Mouse (Mus musculus) hindbrain, embryonic 11.5 days (tissue): Measurements from ENCODE around the gene Gnai2. TPM values are rescaled to one million over a fixed set of nuclear protein-coding genes. Genes with fewer than 3 reads are reported as not detected.
A peak's percentile ranks its signal among the peaks of the same experiment; 100 is the strongest.

Experiments
- ATAC-seq: fragments of 200-750 bp; cut with Nextera tagmentation; 2 replicates; pipeline ENCODE4 v1.8.0; 2017; ENCODE audit warnings: mild to moderate bottlenecking, moderate TSS enrichment, moderate library complexity; ENCODE audit not compliant: low FRiP score
- DNase-seq: peaks from one replicate; pipeline ENCODE4 v3.0.0-alpha.2; 2015; ENCODE audit warnings: low spot score
- H3K27ac ChIP-seq: fragments of 300-500 bp; sonication (generic); 2 replicates; pipeline ENCODE4 v1.5.1; 2014; ENCODE audit warnings: mild to moderate bottlenecking, low read depth, low read length
- H3K27me3 ChIP-seq: fragments of 300-500 bp; sonication (generic); 2 replicates; pipeline ENCODE4 v1.6.1; 2014; ENCODE audit warnings: mild to moderate bottlenecking, low read length, moderate library complexity, mixed read lengths; ENCODE audit not compliant: control insufficient read depth, insufficient read depth
- H3K36me3 ChIP-seq: fragments of 300-500 bp; sonication (generic); 2 replicates; pipeline ENCODE4 v1.6.1; 2014; ENCODE audit warnings: mild to moderate bottlenecking, low read length, moderate library complexity, mixed read lengths; ENCODE audit not compliant: control insufficient read depth, insufficient read depth
- H3K4me1 ChIP-seq: fragments of 300-500 bp; sonication (generic); replicated peaks from 2 replicates; pipeline ENCODE4 v1.6.1; 2014; ENCODE audit warnings: low read length, mixed read lengths; ENCODE audit not compliant: control insufficient read depth, insufficient read depth
- H3K4me2 ChIP-seq: fragments of 300-500 bp; sonication (generic); replicated peaks from 2 replicates; pipeline ENCODE4 v1.6.1; 2014; ENCODE audit warnings: mild to moderate bottlenecking, low read depth, low read length
- H3K4me3 ChIP-seq: fragments of 300-500 bp; sonication (generic); 2 replicates; pipeline ENCODE4 v1.5.1; 2014; ENCODE audit warnings: low read depth, low read length
- H3K9ac ChIP-seq: fragments of 300-500 bp; sonication (generic); 2 replicates; pipeline ENCODE4 v1.6.1; 2014; ENCODE audit warnings: low read depth, low read length
- H3K9me3 ChIP-seq: fragments of 300-500 bp; sonication (generic); 2 replicates; pipeline ENCODE4 v1.6.1; 2016; ENCODE audit warnings: low read length; ENCODE audit not compliant: control insufficient read depth
- WGBS: fragments of 180-500 bp; shearing (Covaris S2); extraction: QIAGEN DNeasy Blood & Tissue Kit; methylation state at CpG from one replicate; pipeline ENCODE4 v1.1.7; 2014; 5-methylcytosine and 5-hydroxymethylcytosine counted together
- polyA plus RNA-seq: library from polyadenylated mRNA; unstranded; fragments of >200 nt; fragmentation: Nextera tagmentation; extraction: Ambion mirVana; gene quantifications from 2 replicates; pipeline ENCODE4 v1.2.1, GENCODE M21; 2014

The Gnai2 gene
- polyA plus RNA-seq, 1 experiment from 2014 or later, result 529 TPM

- peak overlapping the region; percentile 59 for H3K4me2 ChIP-seq
- peak; percentile 100 for DNase-seq
- H3K36me3 ChIP-seq, result peaks cover 16% of the 10 kb centered on the region; the same call in 1 of the 2 replicates
- H3K9ac ChIP-seq, result peak overlapping the region; percentile 61
- H3K9me3 ChIP-seq, result no peaks in the 10 kb centered on the region
- peaks cover 24% of the 10 kb centered on the region for H3K4me1 ChIP-seq
- H3K4me3 ChIP-seq, result peak overlapping the region; percentile 18; the same call in 1 of the 2 replicates
- H3K27ac ChIP-seq, result peak overlapping the region; percentile 94
- peak; percentile 93 for ATAC-seq
- 4% methylated on average over 28 of the region's 48 CpGs for WGBS
- H3K27me3 ChIP-seq, result no peaks in the 10 kb centered on the region
Observed at GRCm38 (mm10) chr9:107612191-107612944, 22.8 kb downstream of the Gnai2 start.

- Histone ChIP-seq H3K4me3 (no peak overlapping the region), H3K27me3 (no peaks in the 10 kb centered on the region), H3K9ac (peak overlapping the region; percentile 61), H3K4me2 (peak overlapping the region; percentile 59; the same call in 1 of the 2 replicates), H3K4me1 (peaks cover 24% of the 10 kb centered on the region), H3K9me3 (no peaks in the 10 kb centered on the region), H3K27ac (peak overlapping the region; percentile 94), H3K36me3 (peaks cover 15% of the 10 kb centered on the region; the same call in 1 of the 2 replicates)
- ATAC-seq, result no peak
- DNase-seq, result no peak
- 80% methylated on average over 6 of the region's 6 CpGs for WGBS
Observed at GRCm38 (mm10) chr9:107611456-107612190, 23.5 kb downstream of the Gnai2 start.

GRCm38 (mm10) chr9:107609433-107609830 lies 25.7 kb downstream of the Gnai2 start:
- Histone ChIP-seq H3K4me1 (peaks cover 24% of the 10 kb centered on the region), H3K27me3 (no peaks in the 10 kb centered on the region), H3K9me3 (no peaks in the 10 kb centered on the region), H3K9ac (no peak overlapping the region), H3K4me3 (no peak overlapping the region), H3K27ac (no peak overlapping the region), H3K4me2 (no peak overlapping the region), H3K36me3 (0 out of 2 replicates have a peak, but pooled peaks cover 3% of the 10 kb centered on the region)
- ATAC-seq, result no peak
- 67% methylated on average over 4 of the region's 4 CpGs for WGBS
- no peak for DNase-seq

GRCm38 (mm10) chr9:107608741-107609432 lies 26.3 kb downstream of the Gnai2 start, which contains the start of gene Sema3b:
TSS of gene Sema3b (minus strand) at chr9:107609229.
- Histone ChIP-seq H3K4me3 (no peak within 1 kb of the TSS), H3K4me1 (peaks cover 28% of the 10 kb centered on the region), H3K27ac (no peak within 1 kb of the TSS), H3K4me2 (0 out of 2 replicates have a peak within 1 kb of the TSS, but pooled peaks have one; percentile 4), H3K27me3 (no peaks in the 10 kb centered on the region), H3K9me3 (no peaks in the 10 kb centered on the region), H3K9ac (no peak within 1 kb of the TSS), H3K36me3 (no peaks in the 10 kb centered on the region)
- no peak for DNase-seq
- WGBS, result 56% methylated on average over 9 of the region's 12 CpGs
- ATAC-seq, result no peak

GRCm38 (mm10) chr9:107607653-107608245 lies 27.4 kb downstream of the Gnai2 start:
- peaks cover 29% of the 10 kb centered on the region for H3K4me1 ChIP-seq
- DNase-seq, result no peak
- no peaks in the 10 kb centered on the region for H3K9me3 ChIP-seq
- ATAC-seq, result no peak
- H3K27me3 ChIP-seq, result no peaks in the 10 kb centered on the region
- WGBS, result 61% methylated on average over 9 of the region's 9 CpGs
- no peak overlapping the region for H3K4me2 ChIP-seq
- no peak overlapping the region for H3K9ac ChIP-seq
- H3K27ac ChIP-seq, result no peak overlapping the region
- no peaks in the 10 kb centered on the region for H3K36me3 ChIP-seq
- H3K4me3 ChIP-seq, result no peak overlapping the region

- no peak overlapping the region for H3K9ac ChIP-seq
- 48% methylated on average over 2 of the region's 2 CpGs for WGBS
- peaks cover 29% of the 10 kb centered on the region for H3K4me1 ChIP-seq
- H3K36me3 ChIP-seq, result no peaks in the 10 kb centered on the region
- H3K27me3 ChIP-seq, result no peaks in the 10 kb centered on the region
- ATAC-seq (no peak), DNase-seq (no peak)
- H3K27ac ChIP-seq, result no peak overlapping the region
- H3K4me2 ChIP-seq, result no peak overlapping the region
- no peak overlapping the region for H3K4me3 ChIP-seq
- H3K9me3 ChIP-seq, result no peaks in the 10 kb centered on the region
Observed at GRCm38 (mm10) chr9:107607036-107607435, 28.1 kb downstream of the Gnai2 start.

- Histone ChIP-seq H3K4me2 (no peak overlapping the region), H3K27ac (no peak overlapping the region), H3K27me3 (no peaks in the 10 kb centered on the region), H3K36me3 (no peaks in the 10 kb centered on the region), H3K4me3 (no peak overlapping the region), H3K4me1 (peaks cover 26% of the 10 kb centered on the region), H3K9me3 (no peaks in the 10 kb centered on the region), H3K9ac (no peak overlapping the region; the same call in 1 of the 2 replicates)
- 15% methylated on average over 9 of the region's 9 CpGs for WGBS
- DNase-seq, result no peak
- no peak for ATAC-seq
Observed at GRCm38 (mm10) chr9:107606591-107606990, 28.6 kb downstream of the Gnai2 start.

GRCm38 (mm10) chr9:107605041-107605661 lies 30.0 kb downstream of the Gnai2 start:
- ATAC-seq (0 out of 2 replicates have a peak, but pooled peaks have one; percentile 8), DNase-seq (no peak)
- 46% methylated on average over 23 of the region's 23 CpGs for WGBS
- Histone ChIP-seq H3K9ac (no peak overlapping the region), H3K4me2 (peak overlapping the region; percentile 15; the same call in 1 of the 2 replicates), H3K9me3 (no peaks in the 10 kb centered on the region), H3K27ac (no peak overlapping the region), H3K4me1 (peaks cover 22% of the 10 kb centered on the region), H3K27me3 (no peaks in the 10 kb centered on the region), H3K36me3 (no peaks in the 10 kb centered on the region), H3K4me3 (peak overlapping the region; percentile 12; the same call in 1 of the 2 replicates)
